Mouse (Mus musculus) adipose tissue, adult 10 weeks (tissue): Measurements from ENCODE around the gene Il31ra. TPM values are rescaled to one million over a fixed set of nuclear protein-coding genes. Genes with fewer than 3 reads are reported as not detected.

ENCODE experiments used
- polyA plus RNA-seq: library from polyadenylated mRNA; stranded (reverse); fragments of 350-450 nt; fragmentation: Illumina TruSeq; extraction: RNeasy Lipid Tissue Mini Kit (QIAGEN cat#74804); gene quantifications from one replicate; pipeline ENCODE4 v1.2.3, GENCODE M21; 2014; ENCODE audit warnings: low read depth, low replicate concordance

Il31ra gene
- polyA plus RNA-seq, result 0.87 TPM

DNA sequence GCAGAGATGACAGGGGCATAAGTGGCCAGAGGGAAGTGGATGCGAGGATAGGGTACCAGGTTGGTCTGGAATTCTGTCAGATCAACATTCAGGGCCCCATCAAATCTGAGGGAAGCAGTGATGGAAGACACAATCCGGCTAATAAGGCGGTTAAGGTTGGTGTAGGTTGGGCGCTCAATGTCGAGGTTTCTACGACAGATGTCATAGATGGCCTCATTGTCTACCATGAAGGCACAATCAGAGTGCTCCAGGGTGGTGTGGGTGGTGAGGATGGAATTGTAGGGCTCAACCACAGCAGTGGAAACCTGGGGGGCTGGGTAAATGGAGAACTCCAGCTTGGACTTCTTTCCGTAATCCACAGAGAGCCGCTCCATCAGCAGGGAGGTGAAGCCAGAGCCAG lies at the start of gene Il31ra:
Gene Il31ra, minus strand, starts transcription at position 101 of the 400 bp plus-strand sequence.

Other genes starting within 250 kb of the Il31ra start
- 76.2 TPM for gene Il6st, start 130.3 kb downstream of the Il31ra start, polyA plus RNA-seq
- 5.8 TPM for gene Ddx4, start 58.1 kb upstream of the Il31ra start, polyA plus RNA-seq
- gene Slc38a9, start 66.4 kb upstream of the Il31ra start, polyA plus RNA-seq, result 9.4 TPM
- gene Plpp1, start 206.4 kb upstream of the Il31ra start, polyA plus RNA-seq, result 37.7 TPM